Mouse (Mus musculus): ENCODE results near the gene Sipa1l2. TPM values are rescaled to one million over a fixed set of nuclear protein-coding genes. Genes with fewer than 3 reads are reported as not detected.
A peak's percentile ranks its signal among the peaks of the same experiment; 100 is the strongest.

Sipa1l2 gene
- polyA plus RNA-seq, 1 experiment from 2014 or later: 7.0 TPM

GRCm38 (mm10) chr8:125539056-125540013 is 30.3 kb downstream of the Sipa1l2 start:
- Histone ChIP-seq H3K9me3 (ENCODE audit: control insufficient read depth, low read depth, low read length) (no peaks in the 10 kb centered on the region), H3K9ac (replicated peaks; ENCODE audit: low read depth, low read length) (no peak overlapping the region), H3K27me3 (ENCODE audit: control insufficient read depth, insufficient read depth, low read length) (no peaks in the 10 kb centered on the region), H3K27ac (ENCODE audit: low read length) (no peak overlapping the region), H3K4me3 (ENCODE audit: low read depth, low read length) (no peak overlapping the region), H3K4me1 (ENCODE audit: control insufficient read depth, insufficient read depth, low read length) (peaks cover 23% of the 10 kb centered on the region), H3K36me3 (ENCODE audit: control insufficient read depth, insufficient read depth, low read length) (no peaks in the 10 kb centered on the region), H3K4me2 (replicated peaks; ENCODE audit: low read depth, low read length) (no peak overlapping the region)
- ATAC-seq (ENCODE audit: insufficient number of reproducible peaks, insufficient read depth, low FRiP score, low read depth): peak; percentile 57
- 61% methylated on average over 13 of the region's 13 CpGs for WGBS

GRCm38 (mm10) chr8:125538265-125538664 is 31.3 kb downstream of the Sipa1l2 start:
- Histone ChIP-seq H3K9me3 (ENCODE audit: control insufficient read depth, low read depth, low read length) (no peaks in the 10 kb centered on the region), H3K9ac (replicated peaks; ENCODE audit: low read depth, low read length) (no peak overlapping the region), H3K4me1 (ENCODE audit: control insufficient read depth, insufficient read depth, low read length) (peaks cover 23% of the 10 kb centered on the region), H3K27ac (ENCODE audit: low read length) (no peak overlapping the region), H3K4me2 (replicated peaks; ENCODE audit: low read depth, low read length) (no peak overlapping the region), H3K27me3 (ENCODE audit: control insufficient read depth, insufficient read depth, low read length) (no peaks in the 10 kb centered on the region), H3K36me3 (ENCODE audit: control insufficient read depth, insufficient read depth, low read length) (no peaks in the 10 kb centered on the region), H3K4me3 (ENCODE audit: low read depth, low read length) (no peak overlapping the region)
- no peak for ATAC-seq (ENCODE audit: insufficient number of reproducible peaks, insufficient read depth, low FRiP score, low read depth)
- WGBS: 45% methylated on average over 6 of the region's 6 CpGs

- no peaks in the 10 kb centered on the region for H3K27me3 ChIP-seq (ENCODE audit: control insufficient read depth, insufficient read depth, low read length)
- no peaks in the 10 kb centered on the region for H3K36me3 ChIP-seq (ENCODE audit: control insufficient read depth, insufficient read depth, low read length)
- peaks cover 21% of the 10 kb centered on the region; the same call in 1 of the 2 replicates for H3K4me1 ChIP-seq (ENCODE audit: control insufficient read depth, insufficient read depth, low read length)
- H3K9me3 ChIP-seq (ENCODE audit: control insufficient read depth, low read depth, low read length): no peaks in the 10 kb centered on the region
- no peak for ATAC-seq (ENCODE audit: insufficient number of reproducible peaks, insufficient read depth, low FRiP score, low read depth)
- H3K9ac ChIP-seq (replicated peaks; ENCODE audit: low read depth, low read length): no peak overlapping the region
- no peak overlapping the region for H3K4me3 ChIP-seq (ENCODE audit: low read depth, low read length)
- no peak overlapping the region for H3K4me2 ChIP-seq (replicated peaks; ENCODE audit: low read depth, low read length)
- H3K27ac ChIP-seq (ENCODE audit: low read length): no peak overlapping the region
- whole genome bisulfite sequencing: 40% methylated on average over 7 of the region's 7 CpGs
Observed at GRCm38 (mm10) chr8:125533709-125534108, 35.9 kb downstream of the Sipa1l2 start.

GRCm38 (mm10) chr8:125532953-125533352 is 36.7 kb downstream of the Sipa1l2 start:
- H3K36me3 ChIP-seq (ENCODE audit: control insufficient read depth, insufficient read depth, low read length): no peaks in the 10 kb centered on the region
- H3K4me2 ChIP-seq (replicated peaks; ENCODE audit: low read depth, low read length): no peak overlapping the region
- no peak for ATAC-seq (ENCODE audit: insufficient number of reproducible peaks, insufficient read depth, low FRiP score, low read depth)
- H3K27me3 ChIP-seq (ENCODE audit: control insufficient read depth, insufficient read depth, low read length): no peaks in the 10 kb centered on the region
- H3K9me3 ChIP-seq (ENCODE audit: control insufficient read depth, low read depth, low read length): no peaks in the 10 kb centered on the region
- H3K27ac ChIP-seq (ENCODE audit: low read length): no peak overlapping the region
- 84% methylated on average over 8 of the region's 8 CpGs for WGBS
- H3K9ac ChIP-seq (replicated peaks; ENCODE audit: low read depth, low read length): no peak overlapping the region
- H3K4me3 ChIP-seq (ENCODE audit: low read depth, low read length): no peak overlapping the region
- H3K4me1 ChIP-seq (ENCODE audit: control insufficient read depth, insufficient read depth, low read length): peaks cover 21% of the 10 kb centered on the region; the same call in 1 of the 2 replicates

- no peak overlapping the region for H3K9ac ChIP-seq (replicated peaks; ENCODE audit: low read depth, low read length)
- no peaks in the 10 kb centered on the region for H3K27me3 ChIP-seq (ENCODE audit: control insufficient read depth, insufficient read depth, low read length)
- ATAC-seq (ENCODE audit: insufficient number of reproducible peaks, insufficient read depth, low FRiP score, low read depth): no peak
- H3K27ac ChIP-seq (ENCODE audit: low read length): no peak overlapping the region
- H3K4me3 ChIP-seq (ENCODE audit: low read depth, low read length): no peak overlapping the region
- no peak overlapping the region for H3K4me2 ChIP-seq (replicated peaks; ENCODE audit: low read depth, low read length)
- WGBS: 46% methylated on average over 7 of the region's 7 CpGs
- H3K9me3 ChIP-seq (ENCODE audit: control insufficient read depth, low read depth, low read length): no peaks in the 10 kb centered on the region
- H3K36me3 ChIP-seq (ENCODE audit: control insufficient read depth, insufficient read depth, low read length): no peaks in the 10 kb centered on the region
- peaks cover 21% of the 10 kb centered on the region for H3K4me1 ChIP-seq (ENCODE audit: control insufficient read depth, insufficient read depth, low read length)
Observed at GRCm38 (mm10) chr8:125532177-125532576, 37.4 kb downstream of the Sipa1l2 start.

GRCm38 (mm10) chr8:125531640-125532039 is 38.0 kb downstream of the Sipa1l2 start:
- H3K27ac ChIP-seq (ENCODE audit: low read length): no peak overlapping the region
- no peak for ATAC-seq (ENCODE audit: insufficient number of reproducible peaks, insufficient read depth, low FRiP score, low read depth)
- 61% methylated on average over 1 of the region's 1 CpGs for WGBS

GRCm38 (mm10) chr8:125531088-125531438 is 38.5 kb downstream of the Sipa1l2 start:
- ATAC-seq (ENCODE audit: insufficient number of reproducible peaks, insufficient read depth, low FRiP score, low read depth): no peak
- no peaks in the 10 kb centered on the region for H3K27me3 ChIP-seq (ENCODE audit: control insufficient read depth, insufficient read depth, low read length)
- H3K27ac ChIP-seq (ENCODE audit: low read length): no peak overlapping the region
- H3K9me3 ChIP-seq (ENCODE audit: control insufficient read depth, low read depth, low read length): no peaks in the 10 kb centered on the region
- no peaks in the 10 kb centered on the region for H3K36me3 ChIP-seq (ENCODE audit: control insufficient read depth, insufficient read depth, low read length)
- 60% methylated on average over 6 of the region's 6 CpGs for WGBS
- H3K9ac ChIP-seq (replicated peaks; ENCODE audit: low read depth, low read length): no peak overlapping the region
- H3K4me2 ChIP-seq (replicated peaks; ENCODE audit: low read depth, low read length): no peak overlapping the region
- no peak overlapping the region for H3K4me3 ChIP-seq (ENCODE audit: low read depth, low read length)
- peaks cover 25% of the 10 kb centered on the region for H3K4me1 ChIP-seq (ENCODE audit: control insufficient read depth, insufficient read depth, low read length)

More at GRCm38 (mm10) chr8:125531640-125532039, 38.0 kb downstream of the Sipa1l2 start:
- no peak overlapping the region for H3K4me3 ChIP-seq (ENCODE audit: low read depth, low read length)
- peaks cover 26% of the 10 kb centered on the region for H3K4me1 ChIP-seq (ENCODE audit: control insufficient read depth, insufficient read depth, low read length)
- H3K4me2 ChIP-seq (replicated peaks; ENCODE audit: low read depth, low read length): no peak overlapping the region
- no peaks in the 10 kb centered on the region for H3K27me3 ChIP-seq (ENCODE audit: control insufficient read depth, insufficient read depth, low read length)
- H3K9ac ChIP-seq (replicated peaks; ENCODE audit: low read depth, low read length): no peak overlapping the region
- H3K9me3 ChIP-seq (ENCODE audit: control insufficient read depth, low read depth, low read length): no peaks in the 10 kb centered on the region
- H3K36me3 ChIP-seq (ENCODE audit: control insufficient read depth, insufficient read depth, low read length): no peaks in the 10 kb centered on the region

GRCm38 (mm10) chr8:125530187-125531087 is 39.2 kb downstream of the Sipa1l2 start:
- 59% methylated on average over 15 of the region's 15 CpGs for WGBS
- Histone ChIP-seq H3K4me2 (replicated peaks; ENCODE audit: low read depth, low read length) (no peak overlapping the region), H3K9me3 (ENCODE audit: control insufficient read depth, low read depth, low read length) (no peaks in the 10 kb centered on the region), H3K36me3 (ENCODE audit: control insufficient read depth, insufficient read depth, low read length) (no peaks in the 10 kb centered on the region), H3K9ac (replicated peaks; ENCODE audit: low read depth, low read length) (no peak overlapping the region), H3K27me3 (ENCODE audit: control insufficient read depth, insufficient read depth, low read length) (no peaks in the 10 kb centered on the region), H3K4me1 (ENCODE audit: control insufficient read depth, insufficient read depth, low read length) (peaks cover 25% of the 10 kb centered on the region), H3K27ac (ENCODE audit: low read length) (no peak overlapping the region), H3K4me3 (ENCODE audit: low read depth, low read length) (no peak overlapping the region)
- no peak for ATAC-seq (ENCODE audit: insufficient number of reproducible peaks, insufficient read depth, low FRiP score, low read depth)
